Mouse (Mus musculus) E14TG2a.4 (cell line): ENCODE results near the gene Cwc25.

Experiments
- CTCF ChIP-seq: conservative IDR thresholded peaks from 2 replicates; pipeline ENCODE4 v1.5.1; 2014; ENCODE audit warnings: low read length
- NANOG ChIP-seq: IDR thresholded peaks from 2 replicates; pipeline ENCODE4 v1.6.1; 2014; ENCODE audit warnings: borderline replicate concordance, low read length, mixed read lengths

DNA sequence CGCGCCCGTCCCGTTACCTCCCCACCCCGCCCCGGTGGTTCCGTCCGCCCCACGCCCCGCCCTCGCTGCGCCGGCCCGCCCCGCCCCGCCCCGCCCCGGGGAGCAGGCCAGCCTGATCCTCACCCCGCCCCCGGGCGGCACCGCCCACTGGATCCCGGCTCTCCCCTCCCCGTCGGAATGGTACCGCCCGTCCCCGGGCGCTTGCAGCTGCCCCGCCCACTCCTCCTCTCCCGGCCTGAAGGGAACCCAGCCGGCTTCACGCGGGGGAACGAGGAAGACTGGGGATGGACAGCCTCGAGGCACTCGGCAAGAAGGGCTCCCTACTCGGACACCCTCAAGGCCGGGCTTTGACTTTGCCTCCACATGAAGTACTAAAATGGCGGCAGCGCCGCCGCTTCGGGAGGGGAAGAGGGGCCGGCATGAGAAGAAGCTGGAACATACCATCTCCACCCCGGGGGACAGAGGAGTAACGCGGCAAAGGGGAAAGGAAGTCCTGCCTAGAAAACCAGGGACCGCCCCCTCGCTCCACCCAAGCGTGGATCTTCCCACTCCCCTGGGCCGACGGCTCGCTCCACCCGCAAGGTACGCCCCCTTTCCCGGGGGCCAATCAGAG is 21.5 kb downstream of the Cwc25 start:
- no peak for TF ChIP-seq CTCF
- TF ChIP-seq NANOG = no peak
